Mouse (Mus musculus): ENCODE measurements around the gene Sms.

- TF ChIP-seq EP300 (IDR thresholded peaks at IDR 0.05; ENCODE audit: low read depth) (no peak), CTCF (IDR thresholded peaks at IDR 0.05; ENCODE audit: low read depth) (no peak)
Measured at GRCm38 (mm10) chrX:157404919-157405318, 87.2 kb downstream of the Sms start.

Measured in liver, embryonic 14.5 days (tissue).